8 mouse cellular contexts compared by ENCODE assay signal in genomic region chr19:8774951-8775421, GRCm38 (mm10). TPM values are rescaled to one million over a fixed set of nuclear protein-coding genes. Genes with fewer than 3 reads are reported as not detected.
DNase-seq lines count a peak whose midpoint lies in the region; ATAC-seq lines count a peak whose summit lies in the region.

No protein-coding gene starts in this region.

- H3K9ac ChIP-seq in kidney, embryonic 14.5 days (ENCODE audit: low read depth, low read length), result peak overlapping the region; percentile 96
- peak overlapping the region; percentile 95 for H3K9ac ChIP-seq in neural tube, embryonic 14.5 days (replicated peaks; ENCODE audit: low read depth, low read length)

- DNase-seq in kidney, adult 11 months, result no peak
- peak; percentile 34 for DNase-seq in NIH3T3 (ENCODE audit: low read depth)
- peak; percentile 71 for DNase-seq in limb, embryonic 10.5 days (ENCODE audit: low spot score)
- DNase-seq in urinary bladder, postnatal 14 days (ENCODE audit: low spot score), result no peak

- peak overlapping the region; percentile 98 for H3K4me2 ChIP-seq in kidney, embryonic 14.5 days (replicated peaks; ENCODE audit: low read depth, low read length)
- H3K4me2 ChIP-seq in neural tube, embryonic 14.5 days (ENCODE audit: low read depth, low read length), result peak overlapping the region; percentile 99

- peaks cover 25% of the 10 kb centered on the region for H3K4me1 ChIP-seq in kidney, embryonic 14.5 days (ENCODE audit: control insufficient read depth, insufficient read depth, low read length)
- H3K4me1 ChIP-seq in erythroblast, embryonic 14.5 days (ENCODE audit: control insufficient read depth), result peaks cover 55% of the 10 kb centered on the region
- H3K4me1 ChIP-seq in limb, embryonic 10.5 days, result peaks cover 24% of the 10 kb centered on the region
- H3K4me1 ChIP-seq in neural tube, embryonic 14.5 days (ENCODE audit: control insufficient read depth, insufficient read depth, low read length), result peaks cover 33% of the 10 kb centered on the region

- H3K27ac ChIP-seq in kidney, embryonic 14.5 days (ENCODE audit: low read depth, low read length), result peak overlapping the region; percentile 97
- H3K27ac ChIP-seq in limb, embryonic 10.5 days, result peak overlapping the region; percentile 99
- H3K27ac ChIP-seq in neural tube, embryonic 14.5 days (ENCODE audit: low read depth, low read length), result peak overlapping the region; percentile 99

- no peaks in the 10 kb centered on the region for H3K9me3 ChIP-seq in kidney, embryonic 14.5 days (ENCODE audit: control insufficient read depth, low read length)
- H3K9me3 ChIP-seq in erythroblast, embryonic 14.5 days (ENCODE audit: control insufficient read depth, low read length), result no peaks in the 10 kb centered on the region
- no peaks in the 10 kb centered on the region for H3K9me3 ChIP-seq in limb, embryonic 10.5 days (replicated peaks)
- no peaks in the 10 kb centered on the region for H3K9me3 ChIP-seq in neural tube, embryonic 14.5 days (ENCODE audit: control insufficient read depth, low read length)

- peak overlapping the region; percentile 70 for H3K4me3 ChIP-seq in kidney, embryonic 14.5 days (ENCODE audit: low read length)
- H3K4me3 ChIP-seq in erythroblast, embryonic 14.5 days (replicated peaks), result peak overlapping the region; percentile 91
- peak overlapping the region; percentile 86 for H3K4me3 ChIP-seq in limb, embryonic 10.5 days
- H3K4me3 ChIP-seq in neural tube, embryonic 14.5 days (ENCODE audit: low read depth, low read length), result peak overlapping the region; percentile 64

- WGBS in kidney, embryonic 14.5 days, result 6% methylated on average over 18 of the region's 20 CpGs
- 6% methylated on average over 20 of the region's 20 CpGs for WGBS in limb, embryonic 10.5 days
- WGBS in neural tube, embryonic 14.5 days, result 7% methylated on average over 20 of the region's 20 CpGs

- H3K36me3 ChIP-seq in kidney, embryonic 14.5 days (ENCODE audit: control insufficient read depth, insufficient read depth, low read length), result peaks cover 30% of the 10 kb centered on the region
- H3K36me3 ChIP-seq in erythroblast, embryonic 14.5 days (ENCODE audit: control insufficient read depth), result peaks cover 73% of the 10 kb centered on the region
- H3K36me3 ChIP-seq in limb, embryonic 10.5 days, result peaks cover 67% of the 10 kb centered on the region
- peaks cover 23% of the 10 kb centered on the region for H3K36me3 ChIP-seq in neural tube, embryonic 14.5 days (ENCODE audit: control insufficient read depth, insufficient read depth, low read length)

- no peaks in the 10 kb centered on the region for H3K27me3 ChIP-seq in kidney, embryonic 14.5 days (ENCODE audit: control insufficient read depth, insufficient read depth, low read length)
- H3K27me3 ChIP-seq in erythroblast, embryonic 14.5 days (ENCODE audit: control insufficient read depth), result no peaks in the 10 kb centered on the region
- H3K27me3 ChIP-seq in limb, embryonic 10.5 days (ENCODE audit: low read depth, poor library complexity, severe bottlenecking), result no peaks in the 10 kb centered on the region
- H3K27me3 ChIP-seq in neural tube, embryonic 14.5 days (ENCODE audit: control insufficient read depth, insufficient read depth, low read length), result no peaks in the 10 kb centered on the region

- ATAC-seq in kidney, embryonic 14.5 days (ENCODE audit: low FRiP score, low TSS enrichment), result peak; percentile 29
- peak; percentile 32 for ATAC-seq in neural tube, embryonic 14.5 days (ENCODE audit: low read depth)
- ATAC-seq in activated CD4-positive, CD25-positive, alpha-beta regulatory T cell, adult 4 months, result no peak

RNA-seq across cellular contexts. Expression of gene Tmem179b, which starts 0.7 kb away (rescaled TPM):
- polyA plus RNA-seq in kidney, embryonic 14.5 days (2014; fragmentation: Nextera tagmentation; extraction: Ambion mirVana), result 80.4 and 91.0 TPM in 2 replicates
- polyA plus RNA-seq in erythroblast, embryonic 14.5 days (2012), result 10.3 and 14.4 TPM in 2 replicates
- 41.3 and 43.7 TPM in 2 replicates for polyA plus RNA-seq in limb, embryonic 10.5 days (2016; fragmentation: Nextera tagmentation; extraction: Ambion mirVana)
- polyA plus RNA-seq in neural tube, embryonic 14.5 days (2014; fragmentation: Nextera tagmentation; extraction: Ambion mirVana), result 25.9 and 32.7 TPM in 2 replicates
- 100 to 1,000 TPM in 1 of 2 experiments, 10 to 100 TPM in 1; 98.5 to 110 TPM for polyA plus RNA-seq in activated CD4-positive, CD25-positive, alpha-beta regulatory T cell, adult 4 months (2017; shearing (Covaris generic))

RNA-seq across cellular contexts. Expression of gene Tmem223, which starts 4.2 kb away (rescaled TPM):
- 232 and 238 TPM in 2 replicates for polyA plus RNA-seq in kidney, embryonic 14.5 days (2014; fragmentation: Nextera tagmentation; extraction: Ambion mirVana)
- polyA plus RNA-seq in erythroblast, embryonic 14.5 days (2012), result 4.9 and 5.0 TPM in 2 replicates
- polyA plus RNA-seq in limb, embryonic 10.5 days (2016; fragmentation: Nextera tagmentation; extraction: Ambion mirVana), result 181 and 183 TPM in 2 replicates
- polyA plus RNA-seq in neural tube, embryonic 14.5 days (2014; fragmentation: Nextera tagmentation; extraction: Ambion mirVana), result 223 and 263 TPM in 2 replicates
- polyA plus RNA-seq in activated CD4-positive, CD25-positive, alpha-beta regulatory T cell, adult 4 months (2017; shearing (Covaris generic)), result 100 to 1,000 TPM; 115 to 137 TPM

RNA-seq across cellular contexts. Expression of gene Taf6l, which starts 11.2 kb away (rescaled TPM):
- 21.7 and 22.9 TPM in 2 replicates for polyA plus RNA-seq in kidney, embryonic 14.5 days (2014; fragmentation: Nextera tagmentation; extraction: Ambion mirVana)
- polyA plus RNA-seq in erythroblast, embryonic 14.5 days (2012), result 4.1 and 4.7 TPM in 2 replicates
- 44.2 and 47.0 TPM in 2 replicates for polyA plus RNA-seq in limb, embryonic 10.5 days (2016; fragmentation: Nextera tagmentation; extraction: Ambion mirVana)
- polyA plus RNA-seq in neural tube, embryonic 14.5 days (2014; fragmentation: Nextera tagmentation; extraction: Ambion mirVana), result 17.7 and 19.0 TPM in 2 replicates
- 1 to 10 TPM; 3.5 to 6.9 TPM for polyA plus RNA-seq in activated CD4-positive, CD25-positive, alpha-beta regulatory T cell, adult 4 months (2017; shearing (Covaris generic))

RNA-seq across cellular contexts. Expression of gene Nxf1, which starts 18.1 kb away (rescaled TPM):
- polyA plus RNA-seq in kidney, embryonic 14.5 days (2014; fragmentation: Nextera tagmentation; extraction: Ambion mirVana), result 155 and 198 TPM in 2 replicates
- 2.9 and 3.0 TPM in 2 replicates for polyA plus RNA-seq in erythroblast, embryonic 14.5 days (2012)
- 257 and 273 TPM in 2 replicates for polyA plus RNA-seq in limb, embryonic 10.5 days (2016; fragmentation: Nextera tagmentation; extraction: Ambion mirVana)
- polyA plus RNA-seq in neural tube, embryonic 14.5 days (2014; fragmentation: Nextera tagmentation; extraction: Ambion mirVana), result 120 and 140 TPM in 2 replicates
- 100 to 1,000 TPM; 126 to 163 TPM for polyA plus RNA-seq in activated CD4-positive, CD25-positive, alpha-beta regulatory T cell, adult 4 months (2017; shearing (Covaris generic))

RNA-seq across cellular contexts. Expression of gene Polr2g, which starts 23.4 kb away (rescaled TPM):
- polyA plus RNA-seq in kidney, embryonic 14.5 days (2014; fragmentation: Nextera tagmentation; extraction: Ambion mirVana), result 188 and 230 TPM in 2 replicates
- polyA plus RNA-seq in erythroblast, embryonic 14.5 days (2012), result 0.36 and 0.84 TPM in 2 replicates
- polyA plus RNA-seq in limb, embryonic 10.5 days (2016; fragmentation: Nextera tagmentation; extraction: Ambion mirVana), result 206 and 216 TPM in 2 replicates
- polyA plus RNA-seq in neural tube, embryonic 14.5 days (2014; fragmentation: Nextera tagmentation; extraction: Ambion mirVana), result 141 and 153 TPM in 2 replicates
- 100 to 1,000 TPM; 171 to 186 TPM for polyA plus RNA-seq in activated CD4-positive, CD25-positive, alpha-beta regulatory T cell, adult 4 months (2017; shearing (Covaris generic))

Comparison
In these comparisons a context has a peak if more than half of its experiments do, and no peak if none do; other contexts are left out.
1. DNase-seq: peak in NIH3T3 (single experiment) and limb, embryonic 10.5 days (single experiment); none in kidney, adult 11 months (single experiment) and urinary bladder, postnatal 14 days (single experiment).
2. RNA of gene Tmem223, which starts 4.2 kb away (polyA plus RNA-seq): 223 to 263 TPM in neural tube, embryonic 14.5 days, 232 to 238 TPM in kidney, embryonic 14.5 days, 181 to 183 TPM in limb, embryonic 10.5 days and 115 to 137 TPM in activated CD4-positive, CD25-positive, alpha-beta regulatory T cell, adult 4 months; 4.9 to 5.0 TPM in erythroblast, embryonic 14.5 days; every median in the first group is over 10 times any median in the second.
3. Peak in every context shown above with its lines, with median percentiles within 50 percentile points of each other: H3K27ac ChIP-seq and H3K4me3 ChIP-seq.